Mouse (Mus musculus) adrenal gland, postnatal 4 days (tissue): ENCODE results near the gene Tsga13. TPM values are rescaled to one million over a fixed set of nuclear protein-coding genes. Genes with fewer than 3 reads are reported as not detected.

ENCODE experiments used
- DNase-seq, 2 experiments: peaks; one replicate each; pipeline ENCODE4 v3.0.0; 2021 to 2022; ENCODE audit warnings: low spot score in 2 of 2, mixed read lengths in 2 of 2
- total RNA-seq, 2 experiments: library from RNA; stranded (reverse); gene quantifications; 2 replicates each; pipeline ENCODE4 v1.2.3; 2021

Gene Tsga13
- total RNA-seq, 2 experiments from 2014 or later = 0.73 TPM; not detected in 1

DNA sequence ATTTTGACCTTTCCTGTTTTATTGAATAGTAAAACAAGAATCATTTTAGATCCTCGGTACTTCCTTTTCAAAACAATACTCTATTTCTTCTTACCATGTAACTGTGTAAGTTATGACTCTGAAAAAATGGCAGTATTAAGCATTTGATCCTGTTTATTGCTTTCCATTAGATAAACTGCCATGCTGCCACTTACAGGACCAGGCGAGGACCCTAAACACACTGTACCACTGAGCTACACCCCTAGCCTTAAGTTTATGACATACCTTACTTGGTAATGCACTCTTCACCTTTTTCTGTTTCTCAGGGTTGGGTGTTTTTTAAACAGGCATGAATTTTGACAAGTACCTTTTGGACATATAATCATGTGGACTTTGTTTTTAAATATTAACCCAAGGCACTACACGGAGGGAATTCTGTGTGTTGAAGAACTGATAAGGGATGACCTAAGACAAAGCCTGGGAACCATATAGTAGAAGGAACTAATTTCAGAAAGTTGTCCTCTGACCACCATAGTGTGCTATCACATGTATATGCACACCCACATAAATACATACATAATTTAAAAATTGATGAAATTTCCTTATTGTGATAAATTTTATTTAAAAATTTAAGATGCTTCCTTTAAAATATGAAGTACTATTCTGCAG lies 50.2 kb downstream of the Tsga13 start:
- no peak for DNase-seq

DNA sequence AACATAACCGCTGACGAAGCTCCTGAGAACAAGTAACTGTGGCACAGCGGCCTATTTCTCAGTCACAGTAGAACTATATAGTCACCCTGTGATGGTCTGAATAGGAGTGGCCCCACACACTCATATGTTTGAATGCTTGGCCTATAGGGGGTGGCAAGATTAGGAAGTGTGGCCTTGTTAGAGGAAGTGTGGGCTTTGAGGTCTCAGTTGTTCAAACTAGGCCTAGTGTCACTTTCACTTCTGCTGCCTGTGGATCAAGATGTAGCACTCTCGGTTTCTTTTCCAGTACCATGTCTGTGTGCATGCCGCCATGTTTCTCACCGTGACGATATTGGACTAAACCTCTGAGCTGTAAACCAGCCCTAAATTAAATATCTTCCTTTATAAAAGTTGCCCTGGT lies 59.4 kb downstream of the Tsga13 start:
- no peak for DNase-seq

DNA sequence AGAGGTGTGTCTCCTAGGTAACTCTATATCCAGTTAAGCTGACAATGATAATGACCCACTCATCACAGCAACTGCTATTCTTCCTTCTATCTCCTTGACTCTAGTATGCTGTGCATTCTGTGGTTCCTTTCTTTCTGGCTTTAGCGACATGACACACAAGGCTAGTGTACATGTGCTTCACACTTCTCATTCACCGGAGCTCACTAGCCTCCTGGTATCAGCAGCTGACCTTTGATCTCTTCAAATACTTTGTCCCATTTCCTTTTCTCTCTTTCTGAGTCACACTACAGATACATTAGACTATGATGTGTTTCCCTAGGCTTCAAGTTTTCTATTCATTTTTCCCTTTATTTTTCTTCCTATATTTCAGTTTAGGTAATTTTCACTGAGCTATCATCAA lies 60.2 kb downstream of the Tsga13 start:
- no peak for DNase-seq

DNA sequence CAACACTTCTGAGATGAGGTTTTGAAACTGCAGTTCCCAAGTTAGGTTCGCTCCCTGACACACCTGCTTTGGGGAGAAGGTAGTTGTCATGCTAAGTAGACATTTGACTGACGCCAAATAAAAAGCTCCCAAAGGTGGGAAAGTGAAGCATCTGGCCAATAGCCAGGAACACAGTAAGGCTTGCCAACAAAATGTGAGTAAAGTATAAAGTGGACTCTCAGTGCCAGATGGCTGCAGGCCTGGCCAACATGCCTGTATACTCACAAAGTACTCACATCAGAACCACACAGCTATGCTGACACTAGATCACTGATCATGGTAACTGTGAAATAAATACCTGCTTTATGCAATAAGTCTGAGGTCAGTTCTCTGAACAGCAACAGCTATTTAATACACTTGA lies 65.6 kb downstream of the Tsga13 start:
- DNase-seq = no peak

Other genes starting within 250 kb of the Tsga13 start
- gene Cep41, start 221.8 kb downstream of the Tsga13 start, total RNA-seq = 10 to 100 TPM in 1 of 2 experiments, 1 to 10 TPM in 1; 9.3 to 10.2 TPM
- 100 to 1,000 TPM; 359 to 373 TPM for gene Mest, start 192.0 kb downstream of the Tsga13 start, total RNA-seq
- gene Copg2, start 18.8 kb downstream of the Tsga13 start, total RNA-seq = 10 to 100 TPM; 76.1 to 79.0 TPM
- 1 to 10 TPM; 1.9 TPM for gene Klf14, start 43.5 kb upstream of the Tsga13 start, total RNA-seq